Mouse (Mus musculus) kidney, postnatal 10 days (tissue): ENCODE data around the gene Gm36079.
"Not testable (repeated sequence)": the region's sequence is repeated elsewhere in the genome, so short reads cannot be mapped to it uniquely, and the experiment has no call there.

Source experiments
- DNase-seq: peaks from one replicate; pipeline ENCODE4 v3.0.0; 2021; ENCODE audit warnings: mixed read lengths

Gm36079 gene

DNA sequence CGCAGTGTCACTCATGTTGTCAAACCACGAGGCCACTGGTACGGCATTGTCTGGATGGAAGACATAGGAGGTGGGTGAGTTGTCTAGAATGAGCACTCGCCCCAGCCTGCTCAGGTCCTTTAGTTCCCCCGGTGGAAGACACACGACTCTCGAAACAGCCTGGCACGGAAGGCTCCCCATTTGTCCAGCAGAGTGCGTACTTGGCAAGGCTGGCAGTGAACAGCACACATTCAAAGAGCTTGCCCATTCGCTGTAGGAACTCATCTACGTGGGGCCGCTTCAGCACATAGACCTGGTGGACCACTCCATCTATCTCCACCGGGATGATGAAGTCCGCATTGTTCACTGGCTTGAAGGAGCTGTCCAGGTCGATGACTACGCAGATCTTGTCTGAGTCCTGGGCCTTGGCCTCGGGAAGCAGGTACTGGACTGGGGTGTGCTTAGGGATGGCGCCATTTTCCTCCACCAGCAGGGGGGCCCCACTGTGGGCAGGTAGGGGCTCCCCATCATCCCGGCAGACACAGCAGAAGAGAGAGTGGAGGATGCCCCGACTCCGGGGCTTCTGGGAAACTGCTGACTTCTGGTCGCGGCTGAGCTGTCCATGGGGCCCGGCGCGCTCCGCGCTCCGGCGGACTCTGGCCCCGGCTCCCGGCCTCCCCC, 11.3 kb downstream of the Gm36079 start:
- not testable (repeated sequence) for DNase-seq

- not testable (repeated sequence) for DNase-seq
Measured at GRCm38 (mm10) chr13:120013962-120014361, 12.8 kb downstream of the Gm36079 start.

DNA sequence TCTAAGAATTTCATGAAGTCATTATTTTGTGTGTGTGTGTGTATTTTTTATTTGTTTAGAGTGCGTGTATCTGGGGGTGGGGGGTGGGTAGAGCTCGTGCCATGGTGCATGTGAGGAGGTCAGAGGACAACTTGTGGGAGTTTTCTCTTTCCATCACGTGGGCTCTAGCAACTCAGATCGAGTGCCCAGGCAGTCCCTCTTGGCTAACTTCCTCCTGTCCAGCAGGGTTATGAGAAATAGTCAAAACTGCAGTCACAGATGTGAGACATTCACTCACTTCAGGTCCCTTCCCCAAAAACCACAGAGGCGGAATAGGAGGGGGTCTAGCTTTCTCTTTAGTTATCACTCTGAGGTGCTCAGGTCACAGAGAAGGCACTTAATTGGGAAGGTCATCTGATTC, 13.3 kb downstream of the Gm36079 start:
- DNase-seq = not testable (repeated sequence)

DNA sequence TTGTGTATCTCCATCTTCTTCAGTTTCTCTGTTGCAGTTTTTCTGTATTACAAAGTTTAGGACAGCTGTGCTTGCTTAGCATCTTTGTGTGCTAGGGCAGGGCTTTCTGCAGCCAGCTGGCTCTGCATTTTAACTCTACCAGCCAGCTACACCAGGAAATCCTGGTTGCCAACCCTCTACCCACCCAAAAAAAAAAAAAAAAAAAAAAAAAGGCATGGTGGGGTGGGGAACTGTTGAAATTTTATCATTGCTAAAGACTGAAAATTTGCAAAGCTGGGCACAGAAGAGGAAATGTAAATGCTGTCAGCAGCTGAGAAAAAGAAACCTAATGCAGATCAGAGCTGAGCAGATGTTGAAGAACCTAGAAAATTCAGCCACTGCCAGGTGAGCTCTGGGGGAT, 16.7 kb downstream of the Gm36079 start:
- DNase-seq = not testable (repeated sequence)

- not testable (repeated sequence) for DNase-seq
Measured at GRCm38 (mm10) chr13:119999215-119999614, 27.6 kb downstream of the Gm36079 start.

- DNase-seq = not testable (repeated sequence)
Measured at GRCm38 (mm10) chr13:119998442-119999086, 28.2 kb downstream of the Gm36079 start.

- DNase-seq = not testable (repeated sequence)
Measured at GRCm38 (mm10) chr13:119991917-119992496, 34.8 kb downstream of the Gm36079 start.

- DNase-seq = not testable (repeated sequence)
Measured at GRCm38 (mm10) chr13:119991264-119991663, 35.5 kb downstream of the Gm36079 start.
